Mouse (Mus musculus): ENCODE results near the gene P2rx6. TPM values are rescaled to one million over a fixed set of nuclear protein-coding genes. Genes with fewer than 3 reads are reported as not detected.

The P2rx6 gene
- total and polyA plus RNA-seq, 3 experiments = not detected

DNA sequence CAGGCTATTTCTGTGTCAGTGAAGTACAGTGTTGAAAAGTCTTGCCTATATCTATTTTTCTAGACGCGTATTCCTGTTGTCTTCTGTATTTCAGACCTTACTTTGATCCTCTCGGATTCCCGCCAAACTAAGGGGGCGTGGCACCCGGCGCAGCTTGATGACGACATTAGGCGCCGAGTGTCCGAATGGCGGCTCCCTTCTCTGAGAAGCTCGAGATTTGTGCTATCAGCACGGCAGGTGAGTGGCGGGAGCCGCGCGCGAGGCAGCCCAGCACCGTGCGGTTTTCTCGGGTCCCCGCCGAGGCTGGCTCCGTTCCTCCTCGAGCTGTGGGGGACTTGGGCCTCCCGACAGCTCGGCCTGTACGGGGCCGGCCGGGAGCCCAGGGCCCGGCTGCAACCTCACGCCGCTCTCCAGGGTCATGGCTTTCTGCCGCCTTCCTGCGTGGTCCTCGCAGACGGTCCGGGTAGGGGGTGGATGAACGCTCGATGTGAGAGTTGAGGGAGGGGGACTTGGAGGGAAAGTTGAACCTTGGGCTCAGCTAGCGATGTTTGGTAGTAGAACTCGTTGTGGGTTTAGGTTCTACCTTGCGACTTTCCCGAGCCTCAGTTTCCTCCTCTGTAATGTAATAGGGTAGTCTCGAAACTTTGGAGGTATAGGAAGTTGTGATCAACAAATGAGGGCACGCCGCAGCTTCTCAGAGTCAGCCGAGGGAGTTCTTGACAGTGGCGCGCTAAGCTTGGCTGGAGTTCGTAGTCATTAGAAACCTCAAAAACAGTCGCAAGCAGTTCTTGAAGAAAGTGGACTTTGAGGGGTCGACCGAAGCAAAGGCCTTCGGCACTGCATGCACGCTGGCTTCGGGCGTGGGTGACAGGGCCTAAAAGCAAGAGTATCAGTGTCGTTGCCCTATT lies 57.8 kb downstream of the P2rx6 start, which contains the start of gene Smpd4 (continued):
- no peak for TF ChIP-seq ETS1 (conservative IDR thresholded peaks at IDR 0.05; ENCODE audit: low read depth, low read length)
- TF ChIP-seq JUND (conservative IDR thresholded peaks at IDR 0.05; ENCODE audit: low read depth, low read length) = 0 out of 2 replicates have a peak, but pooled peaks have one; percentile 26
- TF ChIP-seq NRF1 (IDR thresholded peaks at IDR 0.05; ENCODE audit: low read depth, low read length) = peak; percentile 61
- TF ChIP-seq BHLHE40 (IDR thresholded peaks at IDR 0.05; ENCODE audit: low read depth, low read length) = peak; percentile 17; the same call in 1 of the 2 replicates
- no peak for TF ChIP-seq USF1 (IDR thresholded peaks at IDR 0.05; ENCODE audit: low read depth, low read length)
- TF ChIP-seq E2F4 (IDR thresholded peaks at IDR 0.05; ENCODE audit: insufficient replicate concordance, low read depth, low read length) = peak; percentile 100
- peak; percentile 100 for TF ChIP-seq SIN3A (IDR thresholded peaks at IDR 0.05; ENCODE audit: low read length)
- TF ChIP-seq CHD1 (IDR thresholded peaks at IDR 0.05; ENCODE audit: low read depth, low read length) = no peak
- TF ChIP-seq SMC3 (IDR thresholded peaks at IDR 0.05; ENCODE audit: low read depth, low read length) = no peak

GRCm38 (mm10) chr16:17621936-17622335 lies 60.3 kb downstream of the P2rx6 start:
- no peak overlapping the region for H3K9ac ChIP-seq (ENCODE audit: insufficient read depth, low read depth)
- no peak overlapping the region for H3K4me3 ChIP-seq (replicated peaks in 1 of 3; ENCODE audit: low read depth in 2 of 3, low read length in 2 of 3, poor library complexity in 1 of 3)
- no peak for DNase-seq (ENCODE audit: extremely low read depth)
- no peak overlapping the region for H3K27ac ChIP-seq (ENCODE audit: insufficient read depth, low read depth)
- H3K79me2 ChIP-seq (replicated peaks; ENCODE audit: control insufficient read depth, extremely low read depth, insufficient read depth, poor library complexity, severe bottlenecking) = peaks cover 23% of the 10 kb centered on the region
- TF ChIP-seq ZKSCAN1 (IDR thresholded peaks at IDR 0.05; ENCODE audit: borderline replicate concordance, low read depth, low read length) (no peak), TCF12 (IDR thresholded peaks at IDR 0.05; ENCODE audit: low read depth, low read length) (no peak), MAZ (IDR thresholded peaks at IDR 0.05; ENCODE audit: low read depth, low read length) (no peak), RAD21 (IDR thresholded peaks at IDR 0.05; ENCODE audit: low read depth, low read length) (no peak), POLR2A (IDR thresholded peaks at IDR 0.05; ENCODE audit: low read depth, low read length) (no peak), KAT2A (IDR thresholded peaks at IDR 0.05; ENCODE audit: insufficient replicate concordance, low read length) (no peak), NELFE (IDR thresholded peaks at IDR 0.05; ENCODE audit: low read depth, low read length) (no peak), POLR2AphosphoS2 (IDR thresholded peaks at IDR 0.05; ENCODE audit: low read depth, low read length) (no peak), USF2 (conservative IDR thresholded peaks at IDR 0.05; ENCODE audit: low read depth, low read length) (no peak), BHLHE40 (IDR thresholded peaks at IDR 0.05; ENCODE audit: low read depth, low read length) (no peak), HCFC1 (IDR thresholded peaks at IDR 0.05; ENCODE audit: low read depth, low read length) (no peak), MAX (IDR thresholded peaks at IDR 0.05; ENCODE audit: low read length) (no peak)
- H3K36me3 ChIP-seq (replicated peaks in 1 of 2; ENCODE audit: control insufficient read depth in 1 of 2, insufficient read depth in 1 of 2, low read length in 1 of 2) = peaks cover 28 to 55% of the 10 kb centered on the region in 2 experiments
- dilution Hi-C loops (cut with MboI; ENCODE audit: extremely low pct_ligation_motif_present, extremely low pct_unique_long_range_greater_than_20kb, low sequenced_read_pairs) = no loop called here
- no peaks in the 10 kb centered on the region for H3K27me3 ChIP-seq (replicated peaks)
- no peak overlapping the region for H3K4me2 ChIP-seq (ENCODE audit: insufficient read depth, low read depth, poor library complexity, severe bottlenecking)
- H3K9me3 ChIP-seq (replicated peaks; ENCODE audit: low read length) = no peaks in the 10 kb centered on the region
- in situ Hi-C loops (cut with MboI; ENCODE audit: low pct_ligation_motif_present, low pct_unique_long_range_greater_than_20kb, low sequenced_read_pairs) = loop anchor here (5.0 kb wide), 1 partner anchor 45 kb away; no protein-coding TSS in a partner anchor
- H3K4me1 ChIP-seq (ENCODE audit: control insufficient read depth in 1 of 2, insufficient read depth in 2 of 2) = peaks cover 2 to 16% of the 10 kb centered on the region in 2 experiments; a peak in 2 of 4 replicates
